Mouse (Mus musculus) heart, embryonic 11.5 days (tissue): ENCODE measurements at regions not wholly inside any gene's neighbourhood (a gene's known extent, or its start where the extent isn't known, plus 50 kb on each side); places are given as distances from the start of the nearest gene placed in this dataset.
"Not testable (repeated sequence)": the region's sequence is repeated elsewhere in the genome, so short reads cannot be mapped to it uniquely, and the experiment has no call there.

Source experiments
- ATAC-seq: fragments of 200-750 bp; cut with Nextera tagmentation; replicated peaks from 2 replicates; pipeline ENCODE4 v1.8.0; 2017; ENCODE audit warnings: moderate library complexity; ENCODE audit not compliant: insufficient number of reproducible peaks, low FRiP score, low TSS enrichment
- H3K27ac ChIP-seq: fragments of 300-500 bp; sonication (generic); 2 replicates; pipeline ENCODE4 v1.5.1; 2014; ENCODE audit warnings: mild to moderate bottlenecking, low read depth, low read length
- H3K27me3 ChIP-seq: fragments of 300-500 bp; sonication (generic); 2 replicates; pipeline ENCODE4 v1.6.1; 2014; ENCODE audit warnings: mild to moderate bottlenecking, low read length, mixed read lengths; ENCODE audit not compliant: control insufficient read depth, insufficient read depth
- H3K36me3 ChIP-seq: fragments of 300-500 bp; sonication (generic); 2 replicates; pipeline ENCODE4 v1.6.1; 2014; ENCODE audit warnings: mild to moderate bottlenecking, low read length, moderate library complexity, mixed read lengths; ENCODE audit not compliant: control insufficient read depth, insufficient read depth
- H3K4me1 ChIP-seq: fragments of 300-500 bp; sonication (generic); 2 replicates; pipeline ENCODE4 v1.6.1; 2014; ENCODE audit warnings: low read length; ENCODE audit not compliant: control insufficient read depth, insufficient read depth
- H3K4me2 ChIP-seq: fragments of 300-500 bp; sonication (generic); 2 replicates; pipeline ENCODE4 v1.6.1; 2014; ENCODE audit warnings: mild to moderate bottlenecking, moderate library complexity
- H3K4me3 ChIP-seq: fragments of 300-500 bp; sonication (generic); 2 replicates; pipeline ENCODE4 v1.5.1; 2014; ENCODE audit warnings: low read depth, low read length
- H3K9ac ChIP-seq: fragments of 300-500 bp; sonication (generic); 2 replicates; pipeline ENCODE4 v1.6.1; 2014; ENCODE audit warnings: mild to moderate bottlenecking, low read depth, low read length, moderate library complexity
- H3K9me3 ChIP-seq: fragments of 300-500 bp; sonication (generic); replicated peaks from 2 replicates; pipeline ENCODE4 v1.6.1; 2016; ENCODE audit warnings: low read length; ENCODE audit not compliant: control insufficient read depth
- WGBS: fragments of 180-500 bp; shearing (Covaris S2); extraction: QIAGEN DNeasy Blood & Tissue Kit; methylation state at CpG from one replicate; pipeline ENCODE4 v1.1.7; 2014; ENCODE audit not compliant: insufficient replicate concordance; 5-methylcytosine and 5-hydroxymethylcytosine counted together

GRCm38 (mm10) chr16:54894661-54895060 is 403.1 kb downstream of the Zpld1 start:
- Histone ChIP-seq H3K4me3 (no peak overlapping the region), H3K27me3 (no peaks in the 10 kb centered on the region), H3K4me2 (no peak overlapping the region), H3K9ac (no peak overlapping the region), H3K27ac (no peak overlapping the region), H3K4me1 (no peaks in the 10 kb centered on the region), H3K9me3 (no peaks in the 10 kb centered on the region), H3K36me3 (no peaks in the 10 kb centered on the region)
- 87% methylated on average over 5 of the region's 5 CpGs for WGBS
- ATAC-seq = no peak

- H3K27me3 ChIP-seq = no peaks in the 10 kb centered on the region
- H3K9me3 ChIP-seq = no peaks in the 10 kb centered on the region
- no peak overlapping the region for H3K27ac ChIP-seq
- no peak overlapping the region for H3K9ac ChIP-seq
- ATAC-seq = no peak
- no peak overlapping the region for H3K4me3 ChIP-seq
- H3K36me3 ChIP-seq = no peaks in the 10 kb centered on the region
- no peaks in the 10 kb centered on the region for H3K4me1 ChIP-seq
- H3K4me2 ChIP-seq = no peak overlapping the region
Observed at GRCm38 (mm10) chr16:54857369-54857768, 440.4 kb downstream of the Zpld1 start.

- not testable (repeated sequence) for H3K9ac ChIP-seq, H3K36me3 ChIP-seq, H3K4me2 ChIP-seq, ATAC-seq, H3K9me3 ChIP-seq, H3K27me3 ChIP-seq, H3K4me3 ChIP-seq, H3K27ac ChIP-seq, H3K4me1 ChIP-seq
- 91% methylated on average over 3 of the region's 4 CpGs for WGBS
Observed at GRCm38 (mm10) chr16:54842996-54843395, 454.8 kb downstream of the Zpld1 start.
